Mouse (Mus musculus): ENCODE data around the gene Scamp2. TPM values are rescaled to one million over a fixed set of nuclear protein-coding genes. Genes with fewer than 3 reads are reported as not detected.

The Scamp2 gene
- polyA plus RNA-seq, 1 experiment: 46.4 TPM

GRCm38 (mm10) chr9:57554753-57555152 is 6.0 kb upstream of the Scamp2 start:
- TF ChIP-seq POLR2A (IDR thresholded peaks at IDR 0.05; ENCODE audit: borderline replicate concordance, control insufficient read depth, low read depth, low read length) (no peak), CTCF (IDR thresholded peaks at IDR 0.05; ENCODE audit: control insufficient read depth, insufficient read depth, low read length) (no peak)
- Histone ChIP-seq H3K27ac (ENCODE audit: control insufficient read depth, insufficient read depth, low read depth, low read length, poor library complexity) (no peak overlapping the region), H3K4me1 (ENCODE audit: control insufficient read depth, insufficient read depth, low read length) (peaks cover 3% of the 10 kb centered on the region; the same call in 1 of the 2 replicates), H3K4me3 (replicated peaks; ENCODE audit: control insufficient read depth, low read depth, low read length) (no peak overlapping the region)
- 84% methylated on average over 3 of the region's 3 CpGs for WGBS

GRCm38 (mm10) chr9:57557215-57557614 is 3.5 kb upstream of the Scamp2 start:
- Histone ChIP-seq H3K4me3 (replicated peaks; ENCODE audit: control insufficient read depth, low read depth, low read length) (no peak overlapping the region), H3K4me1 (ENCODE audit: control insufficient read depth, insufficient read depth, low read length) (no peaks in the 10 kb centered on the region; the same call in 1 of the 2 replicates), H3K27ac (ENCODE audit: control insufficient read depth, insufficient read depth, low read depth, low read length, poor library complexity) (no peak overlapping the region)
- WGBS: 69% methylated on average over 3 of the region's 3 CpGs
- TF ChIP-seq POLR2A (IDR thresholded peaks at IDR 0.05; ENCODE audit: borderline replicate concordance, control insufficient read depth, low read depth, low read length): no peak
- TF ChIP-seq CTCF (IDR thresholded peaks at IDR 0.05; ENCODE audit: control insufficient read depth, insufficient read depth, low read length): no peak

DNA sequence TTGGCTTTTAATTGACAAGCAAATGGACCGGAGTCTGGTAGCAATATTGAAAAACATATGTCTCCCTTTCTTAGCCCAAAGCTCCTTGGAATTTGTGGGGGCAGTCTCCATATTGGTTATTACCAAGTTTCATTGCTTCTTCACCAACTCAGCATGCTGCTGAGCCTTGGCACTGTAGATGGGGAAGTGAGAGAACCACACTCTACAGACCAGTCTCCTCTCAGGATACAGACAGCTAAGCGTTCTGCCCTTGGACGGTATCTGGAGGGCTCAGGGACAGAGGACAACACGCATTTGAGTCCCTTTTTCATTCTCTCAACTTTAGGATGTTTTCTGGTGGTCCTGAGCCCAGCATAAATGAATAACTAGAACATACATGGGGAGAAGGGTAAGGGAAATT is 2.1 kb upstream of the Scamp2 start:
- H3K4me3 ChIP-seq (replicated peaks; ENCODE audit: control insufficient read depth, low read depth, low read length): no peak overlapping the region
- peaks cover 4% of the 10 kb centered on the region for H3K4me1 ChIP-seq (ENCODE audit: control insufficient read depth, insufficient read depth, low read length)
- no peak for TF ChIP-seq CTCF (IDR thresholded peaks at IDR 0.05; ENCODE audit: control insufficient read depth, insufficient read depth, low read length)
- no peak for TF ChIP-seq POLR2A (IDR thresholded peaks at IDR 0.05; ENCODE audit: borderline replicate concordance, control insufficient read depth, low read depth, low read length)
- H3K27ac ChIP-seq (ENCODE audit: control insufficient read depth, insufficient read depth, low read depth, low read length, poor library complexity): no peak overlapping the region
- 54% methylated on average over 4 of the region's 4 CpGs for WGBS

DNA sequence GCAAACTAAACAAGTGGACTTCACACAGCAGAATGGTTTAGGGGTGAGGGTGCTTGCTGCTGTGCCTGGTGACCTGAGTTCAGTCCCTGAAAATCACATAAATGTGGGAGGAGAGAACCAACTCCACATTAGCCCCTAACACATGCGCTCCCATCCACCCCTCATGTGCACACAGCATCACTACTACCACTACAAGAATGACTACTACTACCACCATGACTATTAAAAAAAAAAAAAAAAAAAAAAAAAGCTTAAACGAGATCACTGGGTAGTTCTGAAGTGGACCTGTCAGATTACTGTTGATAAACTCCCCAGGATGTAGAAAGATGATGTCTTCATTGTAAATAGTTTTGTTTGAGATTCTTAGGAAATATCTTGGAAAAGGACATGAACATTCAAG is 1.2 kb upstream of the Scamp2 start:
- Histone ChIP-seq H3K27ac (ENCODE audit: control insufficient read depth, insufficient read depth, low read depth, low read length, poor library complexity) (no peak overlapping the region), H3K4me1 (ENCODE audit: control insufficient read depth, insufficient read depth, low read length) (peaks cover 4% of the 10 kb centered on the region), H3K4me3 (replicated peaks; ENCODE audit: control insufficient read depth, low read depth, low read length) (no peak overlapping the region)
- 68% methylated on average over 2 of the region's 2 CpGs for WGBS
- TF ChIP-seq CTCF (IDR thresholded peaks at IDR 0.05; ENCODE audit: control insufficient read depth, insufficient read depth, low read length) (no peak), POLR2A (IDR thresholded peaks at IDR 0.05; ENCODE audit: borderline replicate concordance, control insufficient read depth, low read depth, low read length) (no peak)

- Histone ChIP-seq H3K4me1 (ENCODE audit: control insufficient read depth, insufficient read depth, low read length) (peaks cover 6% of the 10 kb centered on the region), H3K4me3 (replicated peaks; ENCODE audit: control insufficient read depth, low read depth, low read length) (peak overlapping the region; percentile 89), H3K27ac (ENCODE audit: control insufficient read depth, insufficient read depth, low read depth, low read length, poor library complexity) (no peak overlapping the region)
- WGBS: 24% methylated on average over 7 of the region's 7 CpGs
- TF ChIP-seq POLR2A (IDR thresholded peaks at IDR 0.05; ENCODE audit: borderline replicate concordance, control insufficient read depth, low read depth, low read length) (no peak), CTCF (IDR thresholded peaks at IDR 0.05; ENCODE audit: control insufficient read depth, insufficient read depth, low read length) (no peak)
Measured at GRCm38 (mm10) chr9:57560263-57560662, 480 bp upstream of the Scamp2 start.

- WGBS: 7% methylated on average over 13 of the region's 13 CpGs
- TF ChIP-seq CTCF (IDR thresholded peaks at IDR 0.05; ENCODE audit: control insufficient read depth, insufficient read depth, low read length) (no peak), POLR2A (IDR thresholded peaks at IDR 0.05; ENCODE audit: borderline replicate concordance, control insufficient read depth, low read depth, low read length) (no peak)
- peak overlapping the region; percentile 64 for H3K4me3 ChIP-seq (replicated peaks; ENCODE audit: control insufficient read depth, low read depth, low read length)
- peak overlapping the region; percentile 93 for H3K27ac ChIP-seq (ENCODE audit: control insufficient read depth, insufficient read depth, low read depth, low read length, poor library complexity)
- peaks cover 8% of the 10 kb centered on the region for H3K4me1 ChIP-seq (ENCODE audit: control insufficient read depth, insufficient read depth, low read length)
Measured at GRCm38 (mm10) chr9:57561711-57562099, 962 bp downstream of the Scamp2 start.

GRCm38 (mm10) chr9:57562896-57563372 is 2.2 kb downstream of the Scamp2 start:
- H3K27ac ChIP-seq (ENCODE audit: control insufficient read depth, insufficient read depth, low read depth, low read length, poor library complexity): peak overlapping the region; percentile 64
- H3K4me1 ChIP-seq (ENCODE audit: control insufficient read depth, insufficient read depth, low read length): peaks cover 8% of the 10 kb centered on the region
- peak overlapping the region; percentile 40 for H3K4me3 ChIP-seq (replicated peaks; ENCODE audit: control insufficient read depth, low read depth, low read length)
- TF ChIP-seq POLR2A (IDR thresholded peaks at IDR 0.05; ENCODE audit: borderline replicate concordance, control insufficient read depth, low read depth, low read length) (no peak), CTCF (IDR thresholded peaks at IDR 0.05; ENCODE audit: control insufficient read depth, insufficient read depth, low read length) (no peak)
- 35% methylated on average over 4 of the region's 4 CpGs for WGBS

- H3K4me3 ChIP-seq (replicated peaks; ENCODE audit: control insufficient read depth, low read depth, low read length): no peak overlapping the region
- H3K4me1 ChIP-seq (ENCODE audit: control insufficient read depth, insufficient read depth, low read length): peaks cover 8% of the 10 kb centered on the region
- TF ChIP-seq CTCF (IDR thresholded peaks at IDR 0.05; ENCODE audit: control insufficient read depth, insufficient read depth, low read length): no peak
- TF ChIP-seq POLR2A (IDR thresholded peaks at IDR 0.05; ENCODE audit: borderline replicate concordance, control insufficient read depth, low read depth, low read length): no peak
- 66% methylated on average over 6 of the region's 6 CpGs for WGBS
- H3K27ac ChIP-seq (ENCODE audit: control insufficient read depth, insufficient read depth, low read depth, low read length, poor library complexity): no peak overlapping the region
Measured at GRCm38 (mm10) chr9:57564609-57565008, 3.9 kb downstream of the Scamp2 start.

GRCm38 (mm10) chr9:57565741-57566221 is 5.0 kb downstream of the Scamp2 start:
- Histone ChIP-seq H3K27ac (ENCODE audit: control insufficient read depth, insufficient read depth, low read depth, low read length, poor library complexity) (peak overlapping the region; percentile 68), H3K4me1 (ENCODE audit: control insufficient read depth, insufficient read depth, low read length) (peaks cover 8% of the 10 kb centered on the region)
- WGBS: 27% methylated on average over 10 of the region's 10 CpGs

More at GRCm38 (mm10) chr9:57565741-57566221, 5.0 kb downstream of the Scamp2 start:
- peak overlapping the region; percentile 1 for H3K4me3 ChIP-seq (replicated peaks; ENCODE audit: control insufficient read depth, low read depth, low read length)
- no peak for TF ChIP-seq CTCF (IDR thresholded peaks at IDR 0.05; ENCODE audit: control insufficient read depth, insufficient read depth, low read length)
- no peak for TF ChIP-seq POLR2A (IDR thresholded peaks at IDR 0.05; ENCODE audit: borderline replicate concordance, control insufficient read depth, low read depth, low read length)
